Mouse (Mus musculus): ENCODE measurements around the gene H2-Eb2.

The H2-Eb2 gene

GRCm38 (mm10) chr17:34354539-34354938 is 29.1 kb downstream of the H2-Eb2 start, which contains the start of gene Btnl2:
TSS of gene Btnl2 (plus strand) at chr17:34354822.
- in situ Hi-C loops (cut with MboI, MseI): loop anchor here (10.0 kb wide), 1 partner anchor 110 kb away; no protein-coding TSS in a partner anchor

GRCm38 (mm10) chr17:34354940-34355339 is 29.5 kb downstream of the H2-Eb2 start:
- in situ Hi-C loops (cut with MboI, MseI): loop anchor here (10.0 kb wide), 1 partner anchor 110 kb away; no protein-coding TSS in a partner anchor

GRCm38 (mm10) chr17:34362954-34363546 is 37.6 kb downstream of the H2-Eb2 start:
- in situ Hi-C loops (cut with MboI, MseI): no loop called here

GRCm38 (mm10) chr17:34363676-34364310 is 38.3 kb downstream of the H2-Eb2 start:
- in situ Hi-C loops (cut with MboI, MseI): no loop called here

GRCm38 (mm10) chr17:34365031-34365430 is 39.6 kb downstream of the H2-Eb2 start:
- in situ Hi-C loops (cut with MboI, MseI): no loop called here

GRCm38 (mm10) chr17:34370563-34370962 is 45.1 kb downstream of the H2-Eb2 start:
- in situ Hi-C loops (cut with MboI, MseI): no loop called here

GRCm38 (mm10) chr17:34373055-34373709 is 47.7 kb downstream of the H2-Eb2 start:
- in situ Hi-C loops (cut with MboI, MseI): no loop called here

GRCm38 (mm10) chr17:34376847-34377246 is 51.4 kb downstream of the H2-Eb2 start, which contains the start of gene Btnl1:
TSS of gene Btnl1 (plus strand) at chr17:34377132.
- in situ Hi-C loops (cut with MboI, MseI): no loop called here

GRCm38 (mm10) chr17:34377450-34378209 is 52.2 kb downstream of the H2-Eb2 start:
- in situ Hi-C loops (cut with MboI, MseI): no loop called here

- in situ Hi-C loops (cut with MboI, MseI): no loop called here
Observed at GRCm38 (mm10) chr17:34378716-34379115, 53.3 kb downstream of the H2-Eb2 start.

GRCm38 (mm10) chr17:34379451-34379850 is 54.0 kb downstream of the H2-Eb2 start:
- in situ Hi-C loops (cut with MboI, MseI): no loop called here

- in situ Hi-C loops (cut with MboI, MseI): no loop called here
Observed at GRCm38 (mm10) chr17:34381876-34382275, 56.4 kb downstream of the H2-Eb2 start.

GRCm38 (mm10) chr17:34383212-34383611 is 57.7 kb downstream of the H2-Eb2 start:
- in situ Hi-C loops (cut with MboI, MseI): no loop called here

- in situ Hi-C loops (cut with MboI, MseI): no loop called here
Observed at GRCm38 (mm10) chr17:34384699-34385098, 59.2 kb downstream of the H2-Eb2 start.

GRCm38 (mm10) chr17:34386656-34387055 is 61.2 kb downstream of the H2-Eb2 start:
- in situ Hi-C loops (cut with MboI, MseI): no loop called here

GRCm38 (mm10) chr17:34388513-34388912 is 63.0 kb downstream of the H2-Eb2 start:
- in situ Hi-C loops (cut with MboI, MseI): no loop called here
